Mouse (Mus musculus) cortical plate, adult 2 months (tissue): ENCODE measurements at regions not wholly inside any gene's neighbourhood (a gene's known extent, or its start where the extent isn't known, plus 50 kb on each side); places are given as distances from the start of the nearest gene placed in this dataset.

Experiments
- H3K27ac ChIP-seq: fragments of 200-500 bp; 2 replicates; pipeline ENCODE4 v1.5.1; 2012; ENCODE audit warnings: low read length, control low read depth, inconsistent platforms; ENCODE audit not compliant: insufficient read depth
- H3K4me1 ChIP-seq: fragments of 200-500 bp; 2 replicates; pipeline ENCODE4 v1.6.1; 2011; ENCODE audit warnings: low read length; ENCODE audit not compliant: control insufficient read depth, insufficient read depth
- H3K4me3 ChIP-seq: fragments of 200-500 bp; 2 replicates; pipeline ENCODE4 v1.5.1; 2011; ENCODE audit warnings: mild to moderate bottlenecking, low read length, control low read depth; ENCODE audit not compliant: insufficient read depth
- CTCF ChIP-seq: fragments of 200-500 bp; IDR thresholded peaks from 2 replicates; pipeline ENCODE4 v1.5.1; 2011; ENCODE audit warnings: mild to moderate bottlenecking, control low read depth, low read length; ENCODE audit not compliant: insufficient read depth; ENCODE audit errors: extremely low read depth
- POLR2A ChIP-seq: fragments of 200-500 bp; IDR thresholded peaks from 2 replicates; pipeline ENCODE4 v1.6.1; 2011; ENCODE audit warnings: mild to moderate bottlenecking, low read length, control low read depth; ENCODE audit not compliant: insufficient read depth; ENCODE audit errors: extremely low read depth

GRCm38 (mm10) chr3:14381421-14381992 lies 99.0 kb upstream of the Slc7a12 start:
- peak; percentile 52 for TF ChIP-seq CTCF
- no peak for TF ChIP-seq POLR2A
- Histone ChIP-seq H3K4me1 (no peaks in the 10 kb centered on the region), H3K4me3 (no peak overlapping the region), H3K27ac (no peak overlapping the region)

GRCm38 (mm10) chr3:14390656-14391055 lies 89.8 kb upstream of the Slc7a12 start:
- H3K4me1 ChIP-seq = no peaks in the 10 kb centered on the region
- TF ChIP-seq CTCF = no peak
- no peak for TF ChIP-seq POLR2A
- no peak overlapping the region for H3K27ac ChIP-seq
- no peak overlapping the region for H3K4me3 ChIP-seq

GRCm38 (mm10) chr3:14398676-14399075 lies 81.8 kb upstream of the Slc7a12 start:
- TF ChIP-seq POLR2A (no peak), CTCF (no peak)
- Histone ChIP-seq H3K27ac (no peak overlapping the region), H3K4me1 (no peaks in the 10 kb centered on the region), H3K4me3 (no peak overlapping the region)

- H3K4me1 ChIP-seq = no peaks in the 10 kb centered on the region
- no peak for TF ChIP-seq CTCF
- no peak for TF ChIP-seq POLR2A
- no peak overlapping the region for H3K27ac ChIP-seq
- no peak overlapping the region for H3K4me3 ChIP-seq
These were observed 71.9 kb upstream of the Slc7a12 start for GRCm38 (mm10) chr3:14408435-14409125.
